Mouse (Mus musculus): ENCODE measurements around the gene Ano1. TPM values are rescaled to one million over a fixed set of nuclear protein-coding genes. Genes with fewer than 3 reads are reported as not detected.

The Ano1 gene
- polyA plus RNA-seq, 1 experiment from 2014 or later, result 26.0 TPM

DNA sequence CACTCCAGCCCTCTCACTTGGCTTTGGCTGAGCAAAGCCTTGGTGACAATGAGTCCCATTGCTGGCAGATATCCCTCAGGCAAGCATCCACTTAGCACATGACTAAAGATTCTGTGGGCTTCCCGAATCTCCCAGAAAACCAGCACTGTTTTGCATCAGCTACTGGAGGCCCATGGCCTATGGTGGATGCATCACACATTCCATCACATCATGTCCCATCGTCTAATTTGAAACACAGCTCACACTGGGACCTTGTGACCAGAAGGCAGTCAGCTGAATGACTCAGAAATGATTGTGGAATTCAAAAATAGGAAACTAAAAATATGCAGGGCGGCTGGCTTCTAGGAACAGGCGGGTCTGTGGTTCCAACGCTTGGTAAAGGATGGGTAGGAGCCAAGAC lies 173.9 kb downstream of the Ano1 start:
- H3K4me1 ChIP-seq (ENCODE audit: control insufficient read depth, insufficient read depth, low read length), result peaks cover 11% of the 10 kb centered on the region
- peaks cover 7% of the 10 kb centered on the region; the same call in 1 of the 2 replicates for H3K36me3 ChIP-seq (ENCODE audit: control insufficient read depth, insufficient read depth, low read length)
- no peak overlapping the region for H3K4me2 ChIP-seq
- H3K27ac ChIP-seq (ENCODE audit: low read depth, low read length), result no peak overlapping the region
- no peak overlapping the region for H3K4me3 ChIP-seq (ENCODE audit: low read depth, low read length)
- ATAC-seq (ENCODE audit: low FRiP score) (no peak), DNase-seq (ENCODE audit: low spot score, missing footprints) (no peak)
- 96% methylated on average over 5 of the region's 5 CpGs for WGBS
- H3K27me3 ChIP-seq (ENCODE audit: control insufficient read depth, insufficient read depth, low read length), result no peaks in the 10 kb centered on the region
- no peaks in the 10 kb centered on the region for H3K9me3 ChIP-seq (ENCODE audit: control insufficient read depth, low read length)
- no peak overlapping the region for H3K9ac ChIP-seq (ENCODE audit: low read length)

DNA sequence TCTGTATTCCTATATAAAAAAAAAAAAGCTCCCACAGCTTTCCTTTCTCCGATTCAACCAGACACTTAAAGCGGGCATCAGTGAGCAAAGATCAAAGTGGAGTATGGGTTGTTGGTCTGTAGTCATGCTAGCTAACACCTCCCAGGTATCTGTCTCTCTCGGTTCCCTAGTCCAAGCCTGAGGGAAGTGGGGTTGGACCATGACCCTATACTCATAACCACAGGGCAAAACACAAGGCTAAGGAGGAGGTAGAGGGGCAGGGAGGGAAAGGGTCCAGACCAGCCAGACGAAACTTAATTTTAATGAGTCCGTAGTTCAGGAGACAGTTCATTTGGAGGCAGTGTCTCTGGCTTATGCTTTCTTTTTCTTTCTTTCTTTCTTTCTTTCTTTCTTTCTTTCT lies 179.5 kb downstream of the Ano1 start:
- H3K4me2 ChIP-seq, result no peak overlapping the region
- H3K4me3 ChIP-seq (ENCODE audit: low read depth, low read length), result no peak overlapping the region
- no peaks in the 10 kb centered on the region; the same call in 1 of the 2 replicates for H3K27me3 ChIP-seq (ENCODE audit: control insufficient read depth, insufficient read depth, low read length)
- H3K27ac ChIP-seq (ENCODE audit: low read depth, low read length), result no peak overlapping the region
- WGBS, result 90% methylated on average over 5 of the region's 5 CpGs
- H3K9ac ChIP-seq (ENCODE audit: low read length), result no peak overlapping the region
- no peaks in the 10 kb centered on the region for H3K4me1 ChIP-seq (ENCODE audit: control insufficient read depth, insufficient read depth, low read length)
- ATAC-seq (ENCODE audit: low FRiP score) (no peak), DNase-seq (ENCODE audit: low spot score, missing footprints) (peak; percentile 44)
- H3K9me3 ChIP-seq (ENCODE audit: control insufficient read depth, low read length), result no peaks in the 10 kb centered on the region
- no peaks in the 10 kb centered on the region for H3K36me3 ChIP-seq (ENCODE audit: control insufficient read depth, insufficient read depth, low read length)

DNA sequence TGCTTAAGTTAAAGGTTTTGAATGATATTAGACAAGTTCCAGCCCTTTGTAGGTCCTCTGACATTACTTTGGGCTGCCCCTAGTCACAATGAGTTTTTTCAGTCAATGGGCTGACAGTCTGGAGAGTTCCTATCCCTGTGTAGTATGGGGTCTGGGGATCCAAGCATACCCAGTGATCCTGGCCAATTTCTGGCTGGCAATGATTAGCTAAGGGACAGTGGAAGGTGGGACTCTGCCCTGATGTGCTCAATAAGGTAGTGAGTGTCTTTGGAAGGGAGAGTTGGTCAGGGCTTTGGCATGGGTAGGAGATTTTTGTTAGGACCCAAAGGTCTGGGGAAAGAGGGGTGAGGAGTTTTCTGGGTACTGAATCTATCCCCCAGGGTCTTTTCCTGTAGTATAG lies 180.2 kb downstream of the Ano1 start:
- H3K9ac ChIP-seq (ENCODE audit: low read length), result no peak overlapping the region
- H3K4me1 ChIP-seq (ENCODE audit: control insufficient read depth, insufficient read depth, low read length), result no peaks in the 10 kb centered on the region
- ATAC-seq (ENCODE audit: low FRiP score) (no peak), DNase-seq (ENCODE audit: low spot score, missing footprints) (peak; percentile 31)
- H3K4me2 ChIP-seq, result no peak overlapping the region
- no peak overlapping the region for H3K4me3 ChIP-seq (ENCODE audit: low read depth, low read length)
- H3K27me3 ChIP-seq (ENCODE audit: control insufficient read depth, insufficient read depth, low read length), result no peaks in the 10 kb centered on the region; the same call in 1 of the 2 replicates
- no peak overlapping the region for H3K27ac ChIP-seq (ENCODE audit: low read depth, low read length)
- no peaks in the 10 kb centered on the region for H3K36me3 ChIP-seq (ENCODE audit: control insufficient read depth, insufficient read depth, low read length)
- no peaks in the 10 kb centered on the region for H3K9me3 ChIP-seq (ENCODE audit: control insufficient read depth, low read length)

- DNase-seq (ENCODE audit: low spot score, missing footprints), result no peak
- H3K4me1 ChIP-seq (ENCODE audit: control insufficient read depth, insufficient read depth, low read length), result no peaks in the 10 kb centered on the region
- ATAC-seq (ENCODE audit: low FRiP score), result no peak
- H3K4me3 ChIP-seq (ENCODE audit: low read depth, low read length), result no peak overlapping the region
- no peaks in the 10 kb centered on the region for H3K9me3 ChIP-seq (ENCODE audit: control insufficient read depth, low read length)
- no peaks in the 10 kb centered on the region for H3K36me3 ChIP-seq (ENCODE audit: control insufficient read depth, insufficient read depth, low read length)
- no peak overlapping the region for H3K27ac ChIP-seq (ENCODE audit: low read depth, low read length)
- peaks cover 4% of the 10 kb centered on the region; the same call in 1 of the 2 replicates for H3K27me3 ChIP-seq (ENCODE audit: control insufficient read depth, insufficient read depth, low read length)
- H3K4me2 ChIP-seq, result no peak overlapping the region
- H3K9ac ChIP-seq (ENCODE audit: low read length), result no peak overlapping the region
- 88% methylated on average over 7 of the region's 7 CpGs for WGBS
Observed at GRCm38 (mm10) chr7:144569428-144569827, 182.3 kb downstream of the Ano1 start.

- no peak overlapping the region for H3K4me2 ChIP-seq
- H3K9me3 ChIP-seq (ENCODE audit: control insufficient read depth, low read length), result no peaks in the 10 kb centered on the region
- H3K4me1 ChIP-seq (ENCODE audit: control insufficient read depth, insufficient read depth, low read length), result no peaks in the 10 kb centered on the region
- H3K27me3 ChIP-seq (ENCODE audit: control insufficient read depth, insufficient read depth, low read length), result peaks cover 4% of the 10 kb centered on the region; the same call in 1 of the 2 replicates
- H3K9ac ChIP-seq (ENCODE audit: low read length), result no peak overlapping the region
- H3K27ac ChIP-seq (ENCODE audit: low read depth, low read length), result no peak overlapping the region
- H3K4me3 ChIP-seq (ENCODE audit: low read depth, low read length), result no peak overlapping the region
- H3K36me3 ChIP-seq (ENCODE audit: control insufficient read depth, insufficient read depth, low read length), result no peaks in the 10 kb centered on the region
- DNase-seq (ENCODE audit: low spot score, missing footprints) (no peak), ATAC-seq (ENCODE audit: low FRiP score) (no peak)
Observed at GRCm38 (mm10) chr7:144568091-144568490, 183.7 kb downstream of the Ano1 start.

GRCm38 (mm10) chr7:144566921-144567682 lies 184.7 kb downstream of the Ano1 start:
- H3K9me3 ChIP-seq (ENCODE audit: control insufficient read depth, low read length), result no peaks in the 10 kb centered on the region
- no peak for ATAC-seq (ENCODE audit: low FRiP score)
- DNase-seq (ENCODE audit: low spot score, missing footprints), result no peak
- H3K27ac ChIP-seq (ENCODE audit: low read depth, low read length), result no peak overlapping the region
- peaks cover 4% of the 10 kb centered on the region; the same call in 1 of the 2 replicates for H3K27me3 ChIP-seq (ENCODE audit: control insufficient read depth, insufficient read depth, low read length)
- 79% methylated on average over 3 of the region's 3 CpGs for WGBS
- no peak overlapping the region for H3K4me2 ChIP-seq
- H3K36me3 ChIP-seq (ENCODE audit: control insufficient read depth, insufficient read depth, low read length), result no peaks in the 10 kb centered on the region
- no peaks in the 10 kb centered on the region for H3K4me1 ChIP-seq (ENCODE audit: control insufficient read depth, insufficient read depth, low read length)
- no peak overlapping the region for H3K4me3 ChIP-seq (ENCODE audit: low read depth, low read length)
- H3K9ac ChIP-seq (ENCODE audit: low read length), result no peak overlapping the region

DNA sequence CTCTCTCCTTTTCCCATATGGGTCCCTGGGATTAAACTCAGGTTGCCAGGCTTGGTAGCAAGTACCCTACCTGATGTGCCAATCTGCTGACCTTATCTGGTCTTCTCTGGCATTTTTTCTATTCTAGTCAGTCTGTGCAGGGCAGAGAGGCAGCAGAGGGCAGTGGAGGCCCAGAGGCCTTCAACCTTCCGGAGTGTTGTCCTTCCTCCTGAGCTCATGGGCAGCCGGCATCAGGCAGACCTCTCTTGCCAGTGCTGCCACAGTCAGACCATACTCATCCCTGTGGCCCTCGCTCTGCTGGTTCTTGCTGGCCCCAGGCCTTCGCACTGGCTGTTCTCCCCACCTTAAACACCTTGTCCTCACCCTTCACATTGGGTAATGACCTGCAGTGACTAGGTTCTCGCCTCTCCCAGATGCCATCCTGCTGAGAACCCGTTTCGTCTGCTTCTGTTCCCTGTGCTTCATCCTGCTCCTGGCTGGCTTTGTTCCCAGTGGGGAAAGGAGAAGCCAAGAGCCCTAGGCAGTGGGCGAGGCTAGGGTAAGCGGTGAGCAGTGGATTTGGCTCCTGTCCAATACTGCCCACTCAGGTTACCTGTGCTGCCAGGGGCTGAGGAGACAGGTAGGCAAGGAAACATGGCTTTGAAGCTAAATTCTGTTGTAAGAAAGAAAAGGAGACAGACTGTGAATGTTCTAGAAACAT lies 188.2 kb downstream of the Ano1 start:
- H3K27ac ChIP-seq (ENCODE audit: low read depth, low read length), result no peak overlapping the region
- no peak overlapping the region for H3K4me2 ChIP-seq
- no peaks in the 10 kb centered on the region for H3K4me1 ChIP-seq (ENCODE audit: control insufficient read depth, insufficient read depth, low read length)
- H3K9me3 ChIP-seq (ENCODE audit: control insufficient read depth, low read length), result no peaks in the 10 kb centered on the region
- ATAC-seq (ENCODE audit: low FRiP score), result no peak
- H3K36me3 ChIP-seq (ENCODE audit: control insufficient read depth, insufficient read depth, low read length), result no peaks in the 10 kb centered on the region
- no peak overlapping the region for H3K4me3 ChIP-seq (ENCODE audit: low read depth, low read length)
- H3K27me3 ChIP-seq (ENCODE audit: control insufficient read depth, insufficient read depth, low read length), result peaks cover 4% of the 10 kb centered on the region; the same call in 1 of the 2 replicates
- no peak overlapping the region for H3K9ac ChIP-seq (ENCODE audit: low read length)
- WGBS, result 69% methylated on average over 9 of the region's 9 CpGs
- peak; percentile 33 for DNase-seq (ENCODE audit: low spot score, missing footprints)

- Histone ChIP-seq H3K36me3 (ENCODE audit: control insufficient read depth, insufficient read depth, low read length) (no peaks in the 10 kb centered on the region), H3K9me3 (ENCODE audit: control insufficient read depth, low read length) (no peaks in the 10 kb centered on the region), H3K27me3 (ENCODE audit: control insufficient read depth, insufficient read depth, low read length) (peaks cover 4% of the 10 kb centered on the region; the same call in 1 of the 2 replicates), H3K4me3 (ENCODE audit: low read depth, low read length) (no peak overlapping the region), H3K4me1 (ENCODE audit: control insufficient read depth, insufficient read depth, low read length) (no peaks in the 10 kb centered on the region), H3K27ac (ENCODE audit: low read depth, low read length) (no peak overlapping the region), H3K4me2 (no peak overlapping the region), H3K9ac (ENCODE audit: low read length) (no peak overlapping the region)
- peak; percentile 87 for DNase-seq (ENCODE audit: low spot score, missing footprints)
- no peak for ATAC-seq (ENCODE audit: low FRiP score)
- WGBS, result 0% methylated on average over 3 of the region's 3 CpGs
Observed at GRCm38 (mm10) chr7:144562016-144562415, 189.8 kb downstream of the Ano1 start.

- ATAC-seq (ENCODE audit: low FRiP score) (no peak), DNase-seq (ENCODE audit: low spot score, missing footprints) (peak; percentile 66)
- Histone ChIP-seq H3K4me1 (ENCODE audit: control insufficient read depth, insufficient read depth, low read length) (no peaks in the 10 kb centered on the region), H3K9me3 (ENCODE audit: control insufficient read depth, low read length) (no peaks in the 10 kb centered on the region), H3K27me3 (ENCODE audit: control insufficient read depth, insufficient read depth, low read length) (peaks cover 8% of the 10 kb centered on the region), H3K9ac (ENCODE audit: low read length) (no peak overlapping the region), H3K4me3 (ENCODE audit: low read depth, low read length) (no peak overlapping the region), H3K27ac (ENCODE audit: low read depth, low read length) (no peak overlapping the region), H3K4me2 (no peak overlapping the region), H3K36me3 (ENCODE audit: control insufficient read depth, insufficient read depth, low read length) (no peaks in the 10 kb centered on the region)
- WGBS, result 84% methylated on average over 4 of the region's 4 CpGs
Observed at GRCm38 (mm10) chr7:144560594-144560993, 191.2 kb downstream of the Ano1 start.
